Mouse (Mus musculus): ENCODE data around the gene Fam78a. TPM values are rescaled to one million over a fixed set of nuclear protein-coding genes. Genes with fewer than 3 reads are reported as not detected.

Fam78a gene
- 3.1 TPM in 2 replicates for polyA plus RNA-seq (2014; fragmentation: Nextera tagmentation; extraction: Ambion mirVana)

DNA sequence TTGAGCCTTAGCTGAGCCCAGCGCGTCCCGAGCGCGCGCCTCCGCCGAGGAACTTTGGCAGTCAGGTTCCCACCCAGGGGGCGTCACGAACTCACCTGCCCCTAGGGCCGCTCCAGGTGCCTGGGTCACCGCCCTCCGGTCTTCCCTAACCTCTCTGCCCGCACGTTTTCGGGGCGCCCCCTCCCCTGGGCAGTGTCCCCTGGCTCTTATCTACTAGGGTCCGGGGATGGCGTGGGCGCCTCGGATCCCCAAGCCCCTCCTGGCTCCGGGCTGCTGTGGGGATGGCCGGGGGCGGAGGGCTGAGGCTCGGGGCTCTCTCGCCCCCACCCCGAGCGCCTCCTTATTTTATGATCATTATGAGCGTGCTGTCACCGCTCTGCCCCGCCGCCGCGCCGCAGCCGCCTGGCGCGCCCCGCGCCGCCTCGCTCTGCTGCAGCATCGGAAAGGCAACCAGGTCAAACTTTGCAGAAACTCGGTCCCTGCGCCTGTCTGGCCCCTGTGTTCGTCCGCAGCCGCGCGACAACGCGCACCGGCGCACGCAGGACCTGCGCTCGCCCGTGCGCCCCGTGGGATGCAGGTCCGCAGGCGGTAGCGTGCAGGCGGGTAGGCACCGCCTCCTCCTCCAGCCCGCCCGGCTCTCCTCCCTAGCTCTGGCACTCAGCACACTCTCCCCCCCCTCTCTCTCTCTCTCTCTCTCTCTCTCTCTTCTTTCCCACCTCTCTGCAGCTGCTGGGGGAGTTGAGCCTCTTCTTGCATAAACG lies at the start of gene Fam78a:
Fam78a (minus strand) TSS at position 747 of the 761 bp plus-strand sequence.
- Histone ChIP-seq H3K27me3 (ENCODE audit: control insufficient read depth, insufficient read depth, low read length) (peaks cover 48% of the 10 kb centered on the region), H3K27ac (ENCODE audit: low read depth, low read length) (no peak within 1 kb of the TSS), H3K9ac (ENCODE audit: low read length) (peak within 1 kb of the TSS; percentile 44), H3K36me3 (ENCODE audit: control insufficient read depth, insufficient read depth, low read length) (no peaks in the 10 kb centered on the region), H3K4me3 (ENCODE audit: low read depth, low read length) (peak within 1 kb of the TSS; percentile 58), H3K4me2 (ENCODE audit: low read depth) (peak within 1 kb of the TSS; percentile 99), H3K4me1 (ENCODE audit: control insufficient read depth, insufficient read depth, low read length) (peaks cover 18% of the 10 kb centered on the region), H3K9me3 (ENCODE audit: control insufficient read depth, low read length) (no peaks in the 10 kb centered on the region)
- DNase-seq (ENCODE audit: low spot score) (peak; percentile 58), ATAC-seq (ENCODE audit: insufficient read depth, low FRiP score, low TSS enrichment) (0 out of 2 replicates have a peak, but pooled peaks have one; percentile 23)
- under 1% methylated on average over 58 of the region's 68 CpGs for WGBS

DNA sequence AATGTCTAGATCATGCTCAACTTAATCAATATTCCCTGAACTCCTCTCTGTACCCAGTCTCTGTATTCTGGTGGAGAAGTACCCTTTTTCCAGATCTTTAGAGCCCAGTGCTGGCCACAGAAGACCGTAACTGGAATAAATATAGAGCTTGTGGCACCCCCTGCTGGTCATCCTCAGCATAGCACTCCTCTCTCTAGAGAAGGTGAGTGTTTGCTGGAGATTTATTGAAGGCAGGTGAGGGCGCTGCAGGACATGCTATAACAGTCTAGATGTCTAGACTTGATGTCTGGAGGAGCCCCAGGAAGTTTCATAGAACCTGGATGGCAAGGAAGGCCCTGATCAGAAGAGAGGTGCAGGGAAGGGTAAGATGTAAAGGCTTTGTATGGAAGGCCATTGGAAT lies 49.4 kb upstream of the Fam78a start:
- H3K4me1 ChIP-seq (ENCODE audit: control insufficient read depth, insufficient read depth, low read length) = no peaks in the 10 kb centered on the region
- DNase-seq (ENCODE audit: low spot score) (peak; percentile 83), ATAC-seq (ENCODE audit: insufficient read depth, low FRiP score, low TSS enrichment) (no peak)
- no peak overlapping the region for H3K4me3 ChIP-seq (ENCODE audit: low read depth, low read length)
- H3K36me3 ChIP-seq (ENCODE audit: control insufficient read depth, insufficient read depth, low read length) = no peaks in the 10 kb centered on the region
- H3K27ac ChIP-seq (ENCODE audit: low read depth, low read length) = no peak overlapping the region
- no peaks in the 10 kb centered on the region for H3K27me3 ChIP-seq (ENCODE audit: control insufficient read depth, insufficient read depth, low read length)
- H3K9ac ChIP-seq (ENCODE audit: low read length) = no peak overlapping the region
- no peaks in the 10 kb centered on the region for H3K9me3 ChIP-seq (ENCODE audit: control insufficient read depth, low read length)
- no peak overlapping the region for H3K4me2 ChIP-seq (ENCODE audit: low read depth)
- WGBS = 7% methylated on average over 2 of the region's 2 CpGs

DNA sequence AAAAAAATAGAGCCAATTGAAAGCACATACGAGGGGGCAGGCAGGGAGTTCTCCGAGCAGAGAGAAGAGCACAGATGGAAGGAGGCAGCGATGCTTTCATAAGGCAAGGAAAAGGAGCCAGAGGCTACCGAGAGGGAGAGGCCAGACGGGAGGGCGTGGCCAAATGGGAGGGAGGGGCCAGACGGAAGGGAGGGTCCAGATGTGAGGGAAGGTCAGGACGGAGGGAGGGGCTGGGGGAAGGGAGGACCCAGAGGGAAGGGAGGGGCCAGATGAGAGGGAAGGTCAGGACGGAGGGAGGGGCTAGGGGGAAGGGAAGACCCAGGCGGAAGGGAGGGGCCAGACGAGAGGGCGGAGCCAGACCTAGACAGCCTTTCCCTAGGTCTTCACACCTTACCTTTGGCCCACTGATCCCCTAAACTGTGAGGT lies 47.9 kb upstream of the Fam78a start:
- DNase-seq (ENCODE audit: low spot score) = peak; percentile 72
- no peak; the same call in 1 of the 2 replicates for ATAC-seq (ENCODE audit: insufficient read depth, low FRiP score, low TSS enrichment)
- Histone ChIP-seq H3K4me1 (ENCODE audit: control insufficient read depth, insufficient read depth, low read length) (no peaks in the 10 kb centered on the region), H3K4me3 (ENCODE audit: low read depth, low read length) (no peak overlapping the region), H3K36me3 (ENCODE audit: control insufficient read depth, insufficient read depth, low read length) (no peaks in the 10 kb centered on the region), H3K27me3 (ENCODE audit: control insufficient read depth, insufficient read depth, low read length) (no peaks in the 10 kb centered on the region), H3K9me3 (ENCODE audit: control insufficient read depth, low read length) (no peaks in the 10 kb centered on the region), H3K9ac (ENCODE audit: low read length) (no peak overlapping the region), H3K4me2 (ENCODE audit: low read depth) (no peak overlapping the region), H3K27ac (ENCODE audit: low read depth, low read length) (no peak overlapping the region)
- 3% methylated on average over 12 of the region's 12 CpGs for WGBS

- no peak overlapping the region for H3K27ac ChIP-seq (ENCODE audit: low read depth, low read length)
- no peaks in the 10 kb centered on the region for H3K4me1 ChIP-seq (ENCODE audit: control insufficient read depth, insufficient read depth, low read length)
- DNase-seq (ENCODE audit: low spot score) (no peak), ATAC-seq (ENCODE audit: insufficient read depth, low FRiP score, low TSS enrichment) (no peak)
- H3K4me2 ChIP-seq (ENCODE audit: low read depth) = no peak overlapping the region
- WGBS = 65% methylated on average over 6 of the region's 6 CpGs
- H3K36me3 ChIP-seq (ENCODE audit: control insufficient read depth, insufficient read depth, low read length) = no peaks in the 10 kb centered on the region
- no peak overlapping the region for H3K9ac ChIP-seq (ENCODE audit: low read length)
- no peaks in the 10 kb centered on the region for H3K27me3 ChIP-seq (ENCODE audit: control insufficient read depth, insufficient read depth, low read length)
- H3K9me3 ChIP-seq (ENCODE audit: control insufficient read depth, low read length) = no peaks in the 10 kb centered on the region
- H3K4me3 ChIP-seq (ENCODE audit: low read depth, low read length) = no peak overlapping the region
These were observed 47.4 kb upstream of the Fam78a start for GRCm38 (mm10) chr2:32131866-32132566.

DNA sequence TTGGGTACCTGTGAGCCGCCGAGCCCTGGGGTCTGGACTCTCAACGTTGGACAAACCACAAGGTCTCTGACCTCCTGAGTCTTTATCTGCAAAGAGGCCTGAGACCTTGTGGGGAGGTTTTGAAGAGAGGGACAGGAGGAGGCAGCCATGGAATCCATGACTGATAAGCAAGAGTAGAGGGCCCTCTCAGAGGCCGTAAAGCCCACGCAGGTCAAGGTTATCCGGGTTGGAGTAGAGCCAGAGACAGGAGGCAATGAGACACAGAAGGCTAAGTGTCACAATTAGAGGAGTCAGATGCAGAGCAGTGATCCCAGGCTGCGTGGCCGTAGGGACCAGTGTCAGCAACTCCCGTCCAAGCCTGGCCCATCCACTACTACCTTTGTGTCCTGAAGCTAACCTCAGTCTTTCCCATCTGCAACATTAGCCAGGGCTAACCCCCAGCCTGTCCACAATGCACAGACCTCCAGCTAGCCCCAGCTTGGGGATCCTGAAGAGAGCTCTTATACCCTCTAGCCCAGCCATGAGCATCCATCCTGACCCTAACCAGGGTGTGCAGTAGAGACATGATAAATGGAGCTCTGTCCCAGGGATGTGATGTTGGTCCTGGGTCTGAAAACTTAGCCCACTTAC lies 46.7 kb upstream of the Fam78a start:
- Histone ChIP-seq H3K4me3 (ENCODE audit: low read depth, low read length) (no peak overlapping the region), H3K9ac (ENCODE audit: low read length) (peak overlapping the region; percentile 14), H3K27ac (ENCODE audit: low read depth, low read length) (no peak overlapping the region), H3K36me3 (ENCODE audit: control insufficient read depth, insufficient read depth, low read length) (no peaks in the 10 kb centered on the region), H3K9me3 (ENCODE audit: control insufficient read depth, low read length) (no peaks in the 10 kb centered on the region), H3K4me2 (ENCODE audit: low read depth) (no peak overlapping the region), H3K4me1 (ENCODE audit: control insufficient read depth, insufficient read depth, low read length) (no peaks in the 10 kb centered on the region), H3K27me3 (ENCODE audit: control insufficient read depth, insufficient read depth, low read length) (no peaks in the 10 kb centered on the region)
- ATAC-seq (ENCODE audit: insufficient read depth, low FRiP score, low TSS enrichment) (no peak), DNase-seq (ENCODE audit: low spot score) (no peak)
- 86% methylated on average over 9 of the region's 9 CpGs for WGBS

DNA sequence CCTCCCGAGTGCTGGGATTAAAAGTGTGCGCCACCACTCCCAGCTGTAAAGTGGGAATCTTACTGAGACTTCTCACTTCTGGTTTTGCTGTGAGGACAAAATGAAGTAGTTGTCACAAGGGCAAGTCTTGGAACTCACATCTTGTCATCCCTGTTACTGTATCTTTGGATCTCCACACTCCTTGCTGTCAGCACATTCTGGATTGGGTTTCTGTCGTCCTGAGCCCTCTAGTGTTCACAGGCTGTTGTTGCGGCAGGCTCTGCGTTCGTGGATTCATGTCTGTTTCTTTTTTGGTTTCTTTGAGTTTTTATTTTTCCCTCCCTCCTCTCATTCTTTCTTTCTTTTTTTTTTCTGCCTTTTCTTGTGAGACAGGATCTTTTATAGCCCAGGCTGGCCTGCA lies 45.8 kb upstream of the Fam78a start:
- H3K4me2 ChIP-seq (ENCODE audit: low read depth) = no peak overlapping the region
- peak; percentile 57 for DNase-seq (ENCODE audit: low spot score)
- no peak overlapping the region for H3K27ac ChIP-seq (ENCODE audit: low read depth, low read length)
- no peak overlapping the region for H3K9ac ChIP-seq (ENCODE audit: low read length)
- no peaks in the 10 kb centered on the region for H3K36me3 ChIP-seq (ENCODE audit: control insufficient read depth, insufficient read depth, low read length)
- no peaks in the 10 kb centered on the region for H3K9me3 ChIP-seq (ENCODE audit: control insufficient read depth, low read length)
- H3K4me1 ChIP-seq (ENCODE audit: control insufficient read depth, insufficient read depth, low read length) = no peaks in the 10 kb centered on the region
- no peak overlapping the region for H3K4me3 ChIP-seq (ENCODE audit: low read depth, low read length)
- H3K27me3 ChIP-seq (ENCODE audit: control insufficient read depth, insufficient read depth, low read length) = no peaks in the 10 kb centered on the region
- 34% methylated on average over 6 of the region's 6 CpGs for whole genome bisulfite sequencing
- no peak for ATAC-seq (ENCODE audit: insufficient read depth, low FRiP score, low TSS enrichment)

GRCm38 (mm10) chr2:32129383-32130074 lies 44.9 kb upstream of the Fam78a start:
- H3K9me3 ChIP-seq (ENCODE audit: control insufficient read depth, low read length) = no peaks in the 10 kb centered on the region
- H3K9ac ChIP-seq (ENCODE audit: low read length) = no peak overlapping the region; the same call in 1 of the 2 replicates
- no peaks in the 10 kb centered on the region for H3K4me1 ChIP-seq (ENCODE audit: control insufficient read depth, insufficient read depth, low read length)
- H3K4me3 ChIP-seq (ENCODE audit: low read depth, low read length) = no peak overlapping the region
- no peak overlapping the region for H3K27ac ChIP-seq (ENCODE audit: low read depth, low read length)
- no peak for DNase-seq (ENCODE audit: low spot score)
- WGBS = 69% methylated on average over 11 of the region's 11 CpGs
- H3K36me3 ChIP-seq (ENCODE audit: control insufficient read depth, insufficient read depth, low read length) = no peaks in the 10 kb centered on the region
- H3K27me3 ChIP-seq (ENCODE audit: control insufficient read depth, insufficient read depth, low read length) = no peaks in the 10 kb centered on the region
- ATAC-seq (ENCODE audit: insufficient read depth, low FRiP score, low TSS enrichment) = no peak
- no peak overlapping the region for H3K4me2 ChIP-seq (ENCODE audit: low read depth)

DNA sequence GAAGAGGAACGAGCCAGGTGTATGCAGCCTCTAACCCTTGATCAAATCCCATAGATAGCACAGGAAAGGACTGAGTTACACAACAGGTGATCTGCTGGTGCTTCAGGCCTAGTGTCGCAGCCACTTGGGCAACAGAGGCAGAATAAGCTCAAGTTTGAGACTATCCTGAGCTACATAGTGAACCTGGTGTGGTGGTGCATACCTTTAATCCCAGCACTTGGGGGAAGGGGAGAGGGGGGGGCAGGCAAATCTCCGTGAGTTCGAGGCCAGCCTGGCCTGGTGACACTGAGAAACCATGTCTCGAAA lies 43.8 kb upstream of the Fam78a start:
- no peaks in the 10 kb centered on the region for H3K4me1 ChIP-seq (ENCODE audit: control insufficient read depth, insufficient read depth, low read length)
- H3K27ac ChIP-seq (ENCODE audit: low read depth, low read length) = no peak overlapping the region
- H3K36me3 ChIP-seq (ENCODE audit: control insufficient read depth, insufficient read depth, low read length) = no peaks in the 10 kb centered on the region
- H3K4me2 ChIP-seq (ENCODE audit: low read depth) = no peak overlapping the region
- DNase-seq (ENCODE audit: low spot score) (no peak), ATAC-seq (ENCODE audit: insufficient read depth, low FRiP score, low TSS enrichment) (no peak)
- H3K9ac ChIP-seq (ENCODE audit: low read length) = no peak overlapping the region
- no peak overlapping the region for H3K4me3 ChIP-seq (ENCODE audit: low read depth, low read length)
- 87% methylated on average over 5 of the region's 5 CpGs for WGBS
- H3K9me3 ChIP-seq (ENCODE audit: control insufficient read depth, low read length) = no peaks in the 10 kb centered on the region
- no peaks in the 10 kb centered on the region for H3K27me3 ChIP-seq (ENCODE audit: control insufficient read depth, insufficient read depth, low read length)
